In genomic region chr5:65435363-65435805, GRCm38 (mm10) we compare ENCODE assay signal across 8 mouse cellular contexts. TPM values are rescaled to one million over a fixed set of nuclear protein-coding genes. Genes with fewer than 3 reads are reported as not detected.
A peak's percentile ranks its signal among the peaks of the same experiment; 100 is the strongest.
DNase-seq lines count a peak whose midpoint lies in the region; ATAC-seq lines count a peak whose summit lies in the region.

No protein-coding gene starts in this region.

- H3K36me3 ChIP-seq in kidney, embryonic 15.5 days, result no peaks in the 10 kb centered on the region
- no peaks in the 10 kb centered on the region for H3K36me3 ChIP-seq in forebrain, embryonic 16.5 days (ENCODE audit: control insufficient read depth, insufficient read depth)

- peaks cover 13% of the 10 kb centered on the region; the same call in 1 of the 2 replicates for H3K4me1 ChIP-seq in kidney, embryonic 15.5 days
- peaks cover 17% of the 10 kb centered on the region for H3K4me1 ChIP-seq in forebrain, embryonic 16.5 days (replicated peaks; ENCODE audit: control insufficient read depth, insufficient read depth, low read length)

- peak overlapping the region; percentile 83 for H3K27ac ChIP-seq in kidney, embryonic 15.5 days
- peak overlapping the region; percentile 78 for H3K27ac ChIP-seq in forebrain, embryonic 16.5 days (ENCODE audit: low read length)

- 0% methylated on average over 45 of the region's 47 CpGs for WGBS in kidney, embryonic 15.5 days
- 0% methylated on average over 37 of the region's 47 CpGs for WGBS in forebrain, embryonic 16.5 days

- no peak for DNase-seq in kidney, postnatal 10 days
- DNase-seq in MN1 (ENCODE audit: low spot score), result peak; percentile 67
- DNase-seq in frontal cortex, postnatal 14 days (ENCODE audit: low spot score in 2 of 2), result no peak
- DNase-seq in embryo, embryonic 9.5 days (ENCODE audit: extremely low spot score), result no peak
- DNase-seq in ovary, postnatal 36 days (ENCODE audit: low spot score), result no peak

- peak overlapping the region; percentile 77 for H3K9ac ChIP-seq in kidney, embryonic 15.5 days
- H3K9ac ChIP-seq in forebrain, embryonic 16.5 days (replicated peaks; ENCODE audit: low read depth, low read length), result peak overlapping the region; percentile 90

- peak overlapping the region; percentile 79 for H3K4me2 ChIP-seq in kidney, embryonic 15.5 days
- H3K4me2 ChIP-seq in forebrain, embryonic 16.5 days (ENCODE audit: low read length), result peak overlapping the region; percentile 60

- no peaks in the 10 kb centered on the region for H3K27me3 ChIP-seq in kidney, embryonic 15.5 days
- H3K27me3 ChIP-seq in forebrain, embryonic 16.5 days (replicated peaks; ENCODE audit: control insufficient read depth, insufficient read depth, low read length), result no peaks in the 10 kb centered on the region

- no peaks in the 10 kb centered on the region for H3K9me3 ChIP-seq in kidney, embryonic 15.5 days (replicated peaks)
- H3K9me3 ChIP-seq in forebrain, embryonic 16.5 days (ENCODE audit: control insufficient read depth, low read length), result no peaks in the 10 kb centered on the region

- peak overlapping the region; percentile 82 for H3K4me3 ChIP-seq in kidney, embryonic 15.5 days (replicated peaks)
- H3K4me3 ChIP-seq in forebrain, embryonic 16.5 days (replicated peaks; ENCODE audit: low read length), result peak overlapping the region; percentile 82

- ATAC-seq in kidney, embryonic 15.5 days (replicated peaks; ENCODE audit: low FRiP score), result no peak
- ATAC-seq in forebrain, embryonic 16.5 days, result no peak
- ATAC-seq in megakaryocyte, adult 5-6 weeks (ENCODE audit: poor library complexity, severe bottlenecking), result peak; percentile 20

RNA-seq across cellular contexts. Expression of gene Ugdh, which starts 0.4 kb away (rescaled TPM):
- 92.0 and 97.3 TPM in 2 replicates for polyA plus RNA-seq in kidney, embryonic 15.5 days (2015; fragmentation: Nextera tagmentation; extraction: Ambion mirVana)
- 55.0 and 63.4 TPM in 2 replicates for polyA plus RNA-seq in forebrain, embryonic 16.5 days (2015; fragmentation: Nextera tagmentation; extraction: Ambion mirVana)
- 87.9 and 92.7 TPM in 2 replicates for total RNA-seq in megakaryocyte, adult 5-6 weeks (2015)
- 121 TPM in 2 replicates for total RNA-seq in megakaryocyte, adult 5-6 weeks (2017)

RNA-seq across cellular contexts. Expression of gene Lias, which starts 44.1 kb away (rescaled TPM):
- 61.0 and 71.5 TPM in 2 replicates for polyA plus RNA-seq in kidney, embryonic 15.5 days (2015; fragmentation: Nextera tagmentation; extraction: Ambion mirVana)
- 61.9 and 67.1 TPM in 2 replicates for polyA plus RNA-seq in forebrain, embryonic 16.5 days (2015; fragmentation: Nextera tagmentation; extraction: Ambion mirVana)
- 26.8 and 32.6 TPM in 2 replicates for total RNA-seq in megakaryocyte, adult 5-6 weeks (2015)
- total RNA-seq in megakaryocyte, adult 5-6 weeks (2017), result 26.8 and 29.4 TPM in 2 replicates

RNA-seq across cellular contexts. Expression of gene Rpl9, which starts 44.1 kb away (rescaled TPM):
- polyA plus RNA-seq in kidney, embryonic 15.5 days (2015; fragmentation: Nextera tagmentation; extraction: Ambion mirVana), result 1,013 and 1,049 TPM in 2 replicates
- polyA plus RNA-seq in forebrain, embryonic 16.5 days (2015; fragmentation: Nextera tagmentation; extraction: Ambion mirVana), result 626 and 632 TPM in 2 replicates
- 1,765 and 1,894 TPM in 2 replicates for total RNA-seq in megakaryocyte, adult 5-6 weeks (2015)
- total RNA-seq in megakaryocyte, adult 5-6 weeks (2017), result 1,107 and 1,286 TPM in 2 replicates

RNA-seq across cellular contexts. Expression of gene Gm43552, which starts 57.2 kb away (rescaled TPM):
- not detected in 2 replicates for polyA plus RNA-seq in kidney, embryonic 15.5 days (2015; fragmentation: Nextera tagmentation; extraction: Ambion mirVana)
- not detected in 2 replicates for polyA plus RNA-seq in forebrain, embryonic 16.5 days (2015; fragmentation: Nextera tagmentation; extraction: Ambion mirVana)
- not detected in 2 replicates for total RNA-seq in megakaryocyte, adult 5-6 weeks (2015)
- not detected in 2 replicates for total RNA-seq in megakaryocyte, adult 5-6 weeks (2017)
